Comparison of ENCODE assay signal across 8 mouse cellular contexts in genomic region chr5:100159638-100159973, GRCm38 (mm10). TPM values are rescaled to one million over a fixed set of nuclear protein-coding genes. Genes with fewer than 3 reads are reported as not detected.
A peak's percentile ranks its signal among the peaks of the same experiment; 100 is the strongest.
DNase-seq lines count a peak whose midpoint lies in the region; ATAC-seq lines count a peak whose summit lies in the region.

Gene Tmem150c (minus strand): TSS chr5:100159808.

- no peak for DNase-seq in kidney, postnatal 4 days
- DNase-seq in hindbrain, embryonic 10.5 days (ENCODE audit: low spot score) = no peak
- no peak for DNase-seq in urinary bladder, postnatal 36 days (ENCODE audit: low spot score in 2 of 2)
- DNase-seq in gastrocnemius, postnatal 36 days = no peak

- H3K27ac ChIP-seq in kidney, embryonic 15.5 days = peak within 1 kb of the TSS; percentile 73
- H3K27ac ChIP-seq in brown adipose tissue, adult 24 weeks (replicated peaks; ENCODE audit: low read depth, low read length) = no peak within 1 kb of the TSS
- peak within 1 kb of the TSS; percentile 88 for H3K27ac ChIP-seq in hindbrain, embryonic 10.5 days
- no peak within 1 kb of the TSS for H3K27ac ChIP-seq in liver, embryonic 12.5 days

- peaks cover 22% of the 10 kb centered on the region for H3K4me1 ChIP-seq in kidney, embryonic 15.5 days
- H3K4me1 ChIP-seq in brown adipose tissue, adult 24 weeks (ENCODE audit: control insufficient read depth, insufficient read depth, insufficient read length, low read length) = no peaks in the 10 kb centered on the region
- H3K4me1 ChIP-seq in hindbrain, embryonic 10.5 days (replicated peaks) = peaks cover 15% of the 10 kb centered on the region
- peaks cover 7% of the 10 kb centered on the region; the same call in 1 of the 2 replicates for H3K4me1 ChIP-seq in liver, embryonic 12.5 days

- intact Hi-C loops in gastrocnemius, postnatal 36 days (cut with DNase I) = loop anchor here (5.0 kb wide), 1 partner anchor 82 kb away; no protein-coding TSS in a partner anchor

- H3K27me3 ChIP-seq in kidney, embryonic 15.5 days = peaks cover 31% of the 10 kb centered on the region
- H3K27me3 ChIP-seq in hindbrain, embryonic 10.5 days (ENCODE audit: insufficient read depth, poor library complexity, severe bottlenecking) = peaks cover 62% of the 10 kb centered on the region
- H3K27me3 ChIP-seq in liver, embryonic 12.5 days (replicated peaks) = peaks cover 67% of the 10 kb centered on the region

- H3K9me3 ChIP-seq in kidney, embryonic 15.5 days (replicated peaks) = no peaks in the 10 kb centered on the region
- H3K9me3 ChIP-seq in hindbrain, embryonic 10.5 days = no peaks in the 10 kb centered on the region
- no peaks in the 10 kb centered on the region for H3K9me3 ChIP-seq in liver, embryonic 12.5 days (replicated peaks)

- H3K36me3 ChIP-seq in kidney, embryonic 15.5 days = no peaks in the 10 kb centered on the region
- no peaks in the 10 kb centered on the region for H3K36me3 ChIP-seq in hindbrain, embryonic 10.5 days
- no peaks in the 10 kb centered on the region for H3K36me3 ChIP-seq in liver, embryonic 12.5 days

- H3K4me3 ChIP-seq in kidney, embryonic 15.5 days (replicated peaks) = peak within 1 kb of the TSS; percentile 78
- H3K4me3 ChIP-seq in brown adipose tissue, adult 24 weeks (ENCODE audit: insufficient read depth, low read depth, low read length) = peak within 1 kb of the TSS; percentile 59
- H3K4me3 ChIP-seq in hindbrain, embryonic 10.5 days = peak within 1 kb of the TSS; percentile 81
- peak within 1 kb of the TSS; percentile 61 for H3K4me3 ChIP-seq in liver, embryonic 12.5 days

- 5% methylated on average over 6 of the region's 6 CpGs for WGBS in kidney, embryonic 15.5 days
- WGBS in hindbrain, embryonic 10.5 days = 3% methylated on average over 6 of the region's 6 CpGs
- WGBS in liver, embryonic 12.5 days (ENCODE audit: insufficient replicate concordance) = 8% methylated on average over 6 of the region's 6 CpGs

- H3K4me2 ChIP-seq in kidney, embryonic 15.5 days = peak within 1 kb of the TSS; percentile 99
- H3K4me2 ChIP-seq in liver, embryonic 12.5 days = peak within 1 kb of the TSS; percentile 72

- H3K9ac ChIP-seq in kidney, embryonic 15.5 days = peak within 1 kb of the TSS; percentile 68
- H3K9ac ChIP-seq in liver, embryonic 12.5 days = peak within 1 kb of the TSS; percentile 32; the same call in 1 of the 2 replicates

- no peak; the same call in 1 of the 2 replicates for ATAC-seq in kidney, embryonic 15.5 days (replicated peaks; ENCODE audit: low FRiP score)
- no peak for ATAC-seq in liver, embryonic 12.5 days
- no peak for ATAC-seq in monocyte, adult 5-6 weeks (replicated peaks; ENCODE audit: insufficient number of reproducible peaks, low FRiP score, low TSS enrichment, poor library complexity, severe bottlenecking)

RNA-seq across cellular contexts. Expression of gene Tmem150c, which starts in this region (rescaled TPM):
- polyA plus RNA-seq in kidney, embryonic 15.5 days (2015; fragmentation: Nextera tagmentation; extraction: Ambion mirVana) = 18.4 and 21.9 TPM in 2 replicates
- polyA plus RNA-seq in brown adipose tissue, adult 24 weeks (2012; ENCODE audit: insufficient read depth, insufficient read length, missing spikeins) = not detected in 2 replicates
- polyA plus RNA-seq in hindbrain, embryonic 10.5 days (2016; fragmentation: Nextera tagmentation; extraction: Ambion mirVana) = 3.2 and 3.8 TPM in 2 replicates
- polyA plus RNA-seq in liver, embryonic 12.5 days (2016; fragmentation: Nextera tagmentation; extraction: Ambion mirVana) = 1.0 and 1.5 TPM in 2 replicates
- total RNA-seq in monocyte, adult 5-6 weeks (2017) = 0.49 to 0.53 TPM in 2 of 3 replicates, not detected in the other
- total RNA-seq in gastrocnemius, postnatal 36 days (2021) = 1 to 10 TPM; 1.2 to 1.3 TPM

Comparison
In these comparisons a context has a peak if more than half of its experiments do, and no peak if none do; other contexts are left out.
1. H3K27ac ChIP-seq: peak in kidney, embryonic 15.5 days (single experiment) and hindbrain, embryonic 10.5 days (single experiment); none in brown adipose tissue, adult 24 weeks (single experiment) and liver, embryonic 12.5 days (single experiment).
2. Peak in every context shown above with its lines, with median percentiles within 50 percentile points of each other: H3K4me3 ChIP-seq.